Mouse (Mus musculus): ENCODE results near the gene Amd2. TPM values are rescaled to one million over a fixed set of nuclear protein-coding genes. Genes with fewer than 3 reads are reported as not detected.

Gene Amd2
- total RNA-seq (2014; fragmentation: Nextera tagmentation) = 20.6 and 28.0 TPM in 2 replicates
- total RNA-seq (2017) = 33.7 and 42.7 TPM in 2 replicates
- polyA plus RNA-seq (2012) = 0.26 and 0.55 TPM in 2 replicates

GRCm38 (mm10) chr10:35711792-35712191 is at the start of gene Amd2:
TSS of gene Amd2 (minus strand) at chr10:35711892.
- Histone ChIP-seq H3K4me3 (ENCODE audit: low read depth, low read length) (no peak within 1 kb of the TSS), H3K4me1 (ENCODE audit: insufficient read depth, low read depth, low read length) (no peaks in the 10 kb centered on the region), H3K9me3 (replicated peaks) (no peaks in the 10 kb centered on the region), H3K27me3 (ENCODE audit: insufficient read depth, low read length) (no peaks in the 10 kb centered on the region), H3K36me3 (replicated peaks) (no peaks in the 10 kb centered on the region)
- ATAC-seq (ENCODE audit: extremely low read depth, insufficient number of reproducible peaks, low FRiP score, poor library complexity, severe bottlenecking) = no peak
- no peak for TF ChIP-seq TAL1 (conservative IDR thresholded peaks at IDR 0.05; ENCODE audit: low read depth, low read length)
- no peak for TF ChIP-seq GATA1 (IDR thresholded peaks at IDR 0.05; ENCODE audit: borderline replicate concordance, low read length)
- TF ChIP-seq GATA2 (IDR thresholded peaks at IDR 0.05; ENCODE audit: borderline replicate concordance, low read depth, low read length) = no peak
- TF ChIP-seq CTCF (IDR thresholded peaks at IDR 0.05; ENCODE audit: low read depth, low read length) = no peak
- no peak for TF ChIP-seq POLR2AphosphoS5 (IDR thresholded peaks at IDR 0.05; ENCODE audit: insufficient replicate concordance, low read depth, low read length)
- DNase-seq (ENCODE audit: low spot score) = no peak

GRCm38 (mm10) chr10:35761280-35761679 is 49.6 kb upstream of the Amd2 start:
- no peak overlapping the region for H3K4me3 ChIP-seq (ENCODE audit: low read depth, low read length)
- no peak for DNase-seq (ENCODE audit: low spot score)
- H3K4me1 ChIP-seq (ENCODE audit: insufficient read depth, low read depth, low read length) = no peaks in the 10 kb centered on the region
- no peak for ATAC-seq (ENCODE audit: extremely low read depth, insufficient number of reproducible peaks, low FRiP score, poor library complexity, severe bottlenecking)
- no peak for TF ChIP-seq POLR2AphosphoS5 (IDR thresholded peaks at IDR 0.05; ENCODE audit: insufficient replicate concordance, low read depth, low read length)
- no peak for TF ChIP-seq TAL1 (conservative IDR thresholded peaks at IDR 0.05; ENCODE audit: low read depth, low read length)
- TF ChIP-seq CTCF (IDR thresholded peaks at IDR 0.05; ENCODE audit: low read depth, low read length) = no peak
- no peak for TF ChIP-seq GATA2 (IDR thresholded peaks at IDR 0.05; ENCODE audit: borderline replicate concordance, low read depth, low read length)
- H3K9me3 ChIP-seq (replicated peaks) = no peaks in the 10 kb centered on the region
- H3K36me3 ChIP-seq (replicated peaks) = no peaks in the 10 kb centered on the region
- H3K27me3 ChIP-seq (ENCODE audit: insufficient read depth, low read length) = no peaks in the 10 kb centered on the region

DNA sequence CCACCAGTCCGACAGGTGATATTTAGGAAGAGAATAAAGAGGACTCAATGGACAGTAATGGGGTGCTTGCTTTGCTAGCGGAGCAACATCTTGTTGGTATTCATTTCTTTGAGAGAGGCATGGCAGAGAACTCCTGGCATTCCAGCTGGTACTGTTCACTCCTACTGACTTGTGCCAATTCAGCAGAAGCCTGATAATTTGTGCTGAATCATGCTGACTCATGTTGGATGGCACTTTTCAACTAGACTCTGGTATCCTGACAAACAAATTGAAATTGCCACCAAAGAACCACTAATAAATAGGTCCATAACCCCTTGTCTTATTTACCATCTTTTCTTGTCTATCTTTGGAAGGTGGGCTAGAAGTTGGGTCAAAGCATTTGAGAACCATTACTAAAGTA is 25.9 kb upstream of the Amd2 start:
- H3K9me3 ChIP-seq (replicated peaks) = peaks cover 4% of the 10 kb centered on the region
- no peak overlapping the region for H3K4me3 ChIP-seq (ENCODE audit: low read depth, low read length)
- H3K27me3 ChIP-seq (ENCODE audit: insufficient read depth, low read length) = no peaks in the 10 kb centered on the region
- no peak for TF ChIP-seq GATA1 (IDR thresholded peaks at IDR 0.05; ENCODE audit: borderline replicate concordance, low read length)
- TF ChIP-seq CTCF (IDR thresholded peaks at IDR 0.05; ENCODE audit: low read depth, low read length) = no peak
- TF ChIP-seq GATA2 (IDR thresholded peaks at IDR 0.05; ENCODE audit: borderline replicate concordance, low read depth, low read length) = no peak
- H3K36me3 ChIP-seq (replicated peaks) = no peaks in the 10 kb centered on the region
- no peaks in the 10 kb centered on the region for H3K4me1 ChIP-seq (ENCODE audit: insufficient read depth, low read depth, low read length)
- no peak for DNase-seq (ENCODE audit: low spot score)
- no peak for ATAC-seq (ENCODE audit: extremely low read depth, insufficient number of reproducible peaks, low FRiP score, poor library complexity, severe bottlenecking)

DNA sequence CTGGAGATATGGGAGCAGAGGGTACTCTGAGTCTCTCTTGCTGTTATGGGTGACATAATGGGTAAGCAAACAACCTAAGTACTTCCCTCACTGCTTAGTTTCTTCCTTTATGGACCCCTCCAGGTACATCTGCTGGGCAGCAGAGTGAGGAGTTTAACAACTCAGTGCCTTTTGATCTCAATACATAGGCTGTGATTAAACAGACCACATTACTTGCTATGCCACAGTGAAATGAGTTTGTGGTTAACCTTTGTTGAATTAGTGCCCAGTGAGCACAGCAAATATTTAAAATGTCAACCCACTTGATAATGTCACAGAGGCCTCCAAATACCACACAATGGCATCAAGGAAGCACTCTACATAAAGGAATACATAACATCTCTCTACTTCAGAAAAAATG is 2.6 kb upstream of the Amd2 start:
- Histone ChIP-seq H3K36me3 (replicated peaks) (no peaks in the 10 kb centered on the region), H3K4me3 (ENCODE audit: low read depth, low read length) (no peak overlapping the region)

More for the DNA sequence above, 2.6 kb upstream of the Amd2 start:
- no peak for DNase-seq (ENCODE audit: low spot score)
- no peaks in the 10 kb centered on the region for H3K27me3 ChIP-seq (ENCODE audit: insufficient read depth, low read length)
- no peak for ATAC-seq (ENCODE audit: extremely low read depth, insufficient number of reproducible peaks, low FRiP score, poor library complexity, severe bottlenecking)
- TF ChIP-seq GATA2 (IDR thresholded peaks at IDR 0.05; ENCODE audit: borderline replicate concordance, low read depth, low read length) (no peak), TAL1 (conservative IDR thresholded peaks at IDR 0.05; ENCODE audit: low read depth, low read length) (no peak), POLR2AphosphoS5 (IDR thresholded peaks at IDR 0.05; ENCODE audit: insufficient replicate concordance, low read depth, low read length) (no peak), GATA1 (IDR thresholded peaks at IDR 0.05; ENCODE audit: borderline replicate concordance, low read length) (no peak), CTCF (IDR thresholded peaks at IDR 0.05; ENCODE audit: low read depth, low read length) (no peak)
- H3K4me1 ChIP-seq (ENCODE audit: insufficient read depth, low read depth, low read length) = no peaks in the 10 kb centered on the region
- H3K9me3 ChIP-seq (replicated peaks) = no peaks in the 10 kb centered on the region

Measured in G1E (cell line).